Mouse (Mus musculus) E14TG2a.4 (cell line): ENCODE measurements at regions not wholly inside any gene's neighbourhood (a gene's known extent, or its start where the extent isn't known, plus 50 kb on each side); places are given as distances from the start of the nearest gene placed in this dataset.
"Not testable (repeated sequence)": the region's sequence is repeated elsewhere in the genome, so short reads cannot be mapped to it uniquely, and the experiment has no call there.

Experiments
- H3K27me3 ChIP-seq: 2 replicates; pipeline ENCODE4 v1.6.1; 2014; ENCODE audit warnings: low read length, control low read depth; ENCODE audit not compliant: insufficient read depth
- H3K36me3 ChIP-seq: 2 replicates; pipeline ENCODE4 v1.6.1; 2014; ENCODE audit warnings: low read length, control low read depth; ENCODE audit not compliant: insufficient read depth
- H3K4me1 ChIP-seq: replicated peaks from 2 replicates; pipeline ENCODE4 v1.6.1; 2014; ENCODE audit warnings: low read depth, low read length, control low read depth
- H3K4me3 ChIP-seq: replicated peaks from 2 replicates; pipeline ENCODE4 v1.5.1; 2014; ENCODE audit warnings: mild to moderate bottlenecking, low read length
- H3K9me3 ChIP-seq: 2 replicates; pipeline ENCODE4 v1.6.1; 2014; ENCODE audit warnings: low read length, control low read depth
- CTCF ChIP-seq: conservative IDR thresholded peaks from 2 replicates; pipeline ENCODE4 v1.5.1; 2014; ENCODE audit warnings: low read length
- NANOG ChIP-seq: IDR thresholded peaks from 2 replicates; pipeline ENCODE4 v1.6.1; 2014; ENCODE audit warnings: borderline replicate concordance, low read length, mixed read lengths
- POU5F1 ChIP-seq: IDR thresholded peaks from 2 replicates; pipeline ENCODE4 v1.6.1; 2014; ENCODE audit warnings: low read length, borderline replicate concordance

DNA sequence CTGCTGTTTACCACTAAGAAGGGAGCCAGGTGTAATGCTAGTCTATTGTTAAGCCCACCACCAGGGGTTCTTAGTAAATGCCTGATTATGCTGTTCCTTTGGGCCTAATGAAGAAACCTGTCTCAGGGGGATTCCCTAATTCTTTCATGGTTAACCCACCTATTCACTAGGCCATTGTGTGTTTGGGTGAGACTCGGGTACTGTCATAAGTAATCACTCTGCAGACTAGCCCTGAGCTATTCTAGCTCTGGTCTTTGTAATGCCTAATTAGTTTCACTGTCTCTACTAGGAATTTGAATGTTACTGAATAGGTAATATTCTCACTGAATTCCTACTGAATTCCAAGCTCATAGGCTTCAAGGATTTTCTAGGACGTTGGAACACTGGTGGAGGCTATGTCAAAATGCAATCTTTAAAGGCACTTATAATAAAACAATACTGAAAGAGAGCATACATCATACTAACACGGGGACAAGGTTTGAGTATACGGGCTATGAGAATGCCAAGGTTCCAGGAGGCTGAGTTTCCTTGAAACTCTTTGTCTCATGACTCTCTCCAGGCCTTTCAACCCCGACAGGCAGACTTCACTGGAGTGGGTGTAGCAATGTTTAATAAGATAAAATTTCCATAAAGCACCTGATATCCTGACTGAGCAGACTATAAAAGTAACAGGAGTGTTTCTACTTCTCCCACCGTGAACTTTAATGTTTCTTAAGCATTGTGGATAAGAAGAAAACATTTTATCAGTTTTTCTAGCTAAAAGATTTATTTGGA lies 398.0 kb upstream of the Mdga2 start:
- not testable (repeated sequence) for H3K4me1 ChIP-seq, H3K27me3 ChIP-seq, H3K9me3 ChIP-seq, H3K4me3 ChIP-seq, H3K36me3 ChIP-seq
- TF ChIP-seq NANOG, result peak; percentile 71; the same call in 1 of the 2 replicates

- Histone ChIP-seq H3K27me3 (no peaks in the 10 kb centered on the region), H3K4me3 (no peak overlapping the region), H3K4me1 (peaks cover 10% of the 10 kb centered on the region; the same call in 1 of the 2 replicates), H3K36me3 (no peaks in the 10 kb centered on the region), H3K9me3 (no peaks in the 10 kb centered on the region)
- TF ChIP-seq NANOG (no peak), CTCF (no peak), POU5F1 (no peak)
Measured at GRCm38 (mm10) chr12:67618252-67618651, 395.9 kb upstream of the Mdga2 start.

DNA sequence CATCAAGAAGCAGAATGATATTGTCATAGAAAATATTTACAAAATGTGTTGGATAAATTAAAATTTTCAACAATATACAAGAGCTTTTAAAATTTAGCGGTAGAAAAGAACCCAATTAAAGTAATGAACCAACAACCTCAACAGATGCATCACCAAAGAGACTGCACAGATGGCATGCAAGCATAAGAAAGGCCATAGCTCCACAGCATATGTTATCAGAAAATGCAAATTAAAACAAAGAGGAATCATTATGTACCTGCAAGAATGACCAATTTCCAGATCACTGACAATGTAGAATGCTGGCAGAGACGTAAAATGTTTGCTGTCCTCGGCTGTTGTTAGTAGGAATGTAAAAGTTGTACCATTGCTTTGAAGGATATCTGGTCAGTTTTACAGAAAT lies 376.6 kb upstream of the Mdga2 start:
- H3K36me3 ChIP-seq, result no peaks in the 10 kb centered on the region
- no peak overlapping the region for H3K4me3 ChIP-seq
- H3K27me3 ChIP-seq, result no peaks in the 10 kb centered on the region
- H3K4me1 ChIP-seq, result no peaks in the 10 kb centered on the region
- TF ChIP-seq POU5F1, result no peak
- no peak for TF ChIP-seq CTCF
- no peak for TF ChIP-seq NANOG
- H3K9me3 ChIP-seq, result no peaks in the 10 kb centered on the region
